Mouse (Mus musculus) erythroblast, embryonic 14.5 days (primary cell): ENCODE data around the gene Prkce.

Experiments used
- GATA1 ChIP-seq: IDR thresholded peaks from 2 replicates; pipeline ENCODE4 v1.6.1; 2012; ENCODE audit warnings: low read length, inconsistent platforms, mixed read lengths
- TAL1 ChIP-seq: IDR thresholded peaks from 3 replicates; pipeline ENCODE4 v1.6.1; 2012; ENCODE audit warnings: low read length, inconsistent platforms, mixed read lengths

DNA sequence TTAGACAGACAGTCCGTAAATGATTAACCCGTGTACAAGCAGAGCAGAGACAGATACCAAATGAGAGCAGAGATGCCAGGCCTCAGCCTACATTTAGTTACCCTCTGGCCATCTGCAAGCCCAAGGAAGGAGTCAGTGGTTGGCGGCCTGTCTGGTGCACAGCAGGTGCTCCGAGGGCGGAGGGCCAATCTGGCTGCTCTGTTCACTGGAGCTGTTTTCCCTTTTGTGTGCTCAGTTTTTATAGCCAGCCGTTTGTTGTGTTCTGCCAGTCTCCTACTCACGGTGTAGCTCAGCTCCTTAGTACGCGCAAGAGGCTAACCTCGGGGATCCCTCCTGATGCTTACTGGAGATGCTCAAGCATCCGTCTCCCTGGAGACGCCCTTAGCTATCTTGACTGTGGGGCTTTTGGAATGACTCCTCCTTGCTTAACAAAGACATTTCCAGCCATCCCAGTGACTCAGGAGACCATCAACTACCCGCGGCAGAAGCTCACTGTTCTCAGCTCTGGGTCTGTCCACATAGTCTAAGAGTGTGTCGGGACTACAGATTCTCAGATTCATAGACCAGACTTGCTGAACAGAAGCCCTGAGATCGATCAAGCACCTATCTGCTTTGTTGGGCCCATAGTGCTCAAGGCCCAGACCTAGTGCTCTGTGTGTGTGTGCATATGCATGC lies 297.2 kb downstream of the Prkce start:
- TF ChIP-seq TAL1 (no peak), GATA1 (no peak)
